Mouse (Mus musculus) liver, embryonic 14.5 days (tissue): Measurements from ENCODE around the gene Pmpca.

ENCODE experiments used
- CTCF ChIP-seq: IDR thresholded peaks from 2 replicates; pipeline ENCODE4 v1.5.1; 2016; ENCODE audit warnings: antibody characterized with exemption, low read depth, control low read depth
- EP300 ChIP-seq: IDR thresholded peaks from 2 replicates; pipeline ENCODE4 v1.6.1; 2016; ENCODE audit warnings: antibody characterized with exemption, low read depth

- TF ChIP-seq CTCF (no peak), EP300 (no peak)
These were observed 45.8 kb downstream of the Pmpca start for GRCm38 (mm10) chr2:26434791-26435572.
